Mouse (Mus musculus) intestine, postnatal 0 days (tissue): ENCODE data around the gene Akap8. TPM values are rescaled to one million over a fixed set of nuclear protein-coding genes. Genes with fewer than 3 reads are reported as not detected.
A peak's percentile ranks its signal among the peaks of the same experiment; 100 is the strongest.

Source experiments
- ATAC-seq: fragments of 200-750 bp; cut with Nextera tagmentation; 2 replicates; pipeline ENCODE4 v1.8.0; 2017; ENCODE audit warnings: mild to moderate bottlenecking, moderate TSS enrichment, moderate library complexity
- H3K27ac ChIP-seq: fragments of 300-500 bp; sonication (generic); 2 replicates; pipeline ENCODE4 v1.5.1; 2014; ENCODE audit warnings: mild to moderate bottlenecking, low read depth, low read length, moderate library complexity
- H3K27me3 ChIP-seq: fragments of 300-500 bp; sonication (generic); replicated peaks from 2 replicates; pipeline ENCODE4 v1.6.1; 2014; ENCODE audit warnings: low read length, mixed read lengths; ENCODE audit not compliant: control insufficient read depth, insufficient read depth
- H3K36me3 ChIP-seq: fragments of 300-500 bp; sonication (generic); 2 replicates; pipeline ENCODE4 v1.6.1; 2014; ENCODE audit warnings: mild to moderate bottlenecking, moderate library complexity; ENCODE audit not compliant: control insufficient read depth, insufficient read depth
- H3K4me1 ChIP-seq: fragments of 300-500 bp; sonication (generic); replicated peaks from 2 replicates; pipeline ENCODE4 v1.6.1; 2014; ENCODE audit warnings: antibody characterized with exemption, low read length, mixed read lengths; ENCODE audit not compliant: control insufficient read depth, insufficient read depth
- H3K4me2 ChIP-seq: fragments of 300-500 bp; sonication (generic); replicated peaks from 2 replicates; pipeline ENCODE4 v1.6.1; 2014; ENCODE audit warnings: low read depth, mild to moderate bottlenecking, moderate library complexity
- H3K4me3 ChIP-seq: fragments of 300-500 bp; sonication (generic); 2 replicates; pipeline ENCODE4 v1.5.1; 2014; ENCODE audit warnings: low read depth, low read length
- H3K9ac ChIP-seq: fragments of 300-500 bp; sonication (generic); 2 replicates; pipeline ENCODE4 v1.6.1; 2014; ENCODE audit warnings: mild to moderate bottlenecking, low read depth, low read length
- H3K9me3 ChIP-seq: fragments of 300-500 bp; sonication (generic); 2 replicates; pipeline ENCODE4 v1.6.1; 2016; ENCODE audit warnings: mixed run types; ENCODE audit not compliant: control insufficient read depth
- CTCF ChIP-seq: sonication (generic); IDR thresholded peaks from 2 replicates; pipeline ENCODE4 v1.5.1; 2016; ENCODE audit warnings: low read depth, mild to moderate bottlenecking, control low read depth, antibody characterized with exemption, moderate library complexity
- WGBS: fragments of 180-500 bp; shearing (Covaris S2); extraction: QIAGEN DNeasy Blood & Tissue Kit; methylation state at CpG from one replicate; pipeline ENCODE4 v1.1.7; 2014; 5-methylcytosine and 5-hydroxymethylcytosine counted together
- polyA plus RNA-seq: library from polyadenylated mRNA; unstranded; fragments of >200 nt; fragmentation: Nextera tagmentation; extraction: Ambion mirVana; gene quantifications from 2 replicates; pipeline ENCODE4 v1.2.1, GENCODE M21; 2015

The Akap8 gene
- polyA plus RNA-seq, 1 experiment from 2014 or later, result 18.3 TPM

DNA sequence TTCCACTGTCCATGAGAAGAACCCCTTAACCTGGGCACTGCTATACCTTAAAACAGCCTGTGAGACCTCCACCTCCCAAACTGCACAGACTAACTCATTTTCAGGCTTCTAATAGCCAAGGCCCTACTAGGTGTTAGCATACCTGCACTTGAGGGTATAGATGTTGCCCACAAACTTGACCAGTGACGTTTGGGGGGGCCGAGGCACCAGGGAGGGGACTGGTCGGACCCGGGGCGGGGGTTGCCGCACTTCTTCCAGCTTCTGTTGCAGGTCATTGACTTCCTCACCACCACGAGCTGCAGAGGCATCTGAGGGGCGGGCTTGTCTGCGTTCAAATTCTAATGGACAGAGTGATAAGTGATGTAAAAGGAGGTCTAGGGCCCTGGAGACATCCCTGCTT, 35.2 kb upstream of the Akap8 start:
- Histone ChIP-seq H3K9me3 (no peaks in the 10 kb centered on the region), H3K36me3 (peaks cover 69% of the 10 kb centered on the region), H3K27ac (no peak overlapping the region), H3K4me3 (no peak overlapping the region), H3K27me3 (no peaks in the 10 kb centered on the region), H3K4me1 (no peaks in the 10 kb centered on the region), H3K9ac (no peak overlapping the region), H3K4me2 (no peak overlapping the region)
- WGBS, result 92% methylated on average over 9 of the region's 9 CpGs
- TF ChIP-seq CTCF, result no peak
- ATAC-seq, result no peak

DNA sequence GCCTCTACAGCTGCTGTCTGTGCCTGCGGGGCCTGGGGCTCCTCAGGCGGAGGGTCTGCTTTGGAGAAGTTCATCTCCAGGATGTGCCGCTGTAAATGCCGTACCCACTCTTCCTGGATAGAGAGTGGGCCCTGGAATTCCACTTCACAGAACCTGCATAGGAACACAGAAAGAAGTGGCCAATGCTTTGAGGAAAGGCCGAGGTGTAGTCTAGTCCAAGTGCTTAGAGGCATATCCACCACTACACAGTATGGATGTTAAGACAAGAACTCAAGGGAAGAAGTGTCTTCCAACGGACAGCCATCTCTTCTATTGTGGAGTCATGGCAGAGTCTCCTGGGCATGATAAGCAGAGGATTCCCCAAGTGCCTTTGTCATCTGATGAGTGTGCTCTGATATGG, 34.0 kb upstream of the Akap8 start:
- no peak for TF ChIP-seq CTCF
- no peaks in the 10 kb centered on the region for H3K27me3 ChIP-seq
- ATAC-seq, result no peak
- no peak overlapping the region for H3K4me2 ChIP-seq
- H3K36me3 ChIP-seq, result peaks cover 57% of the 10 kb centered on the region
- H3K27ac ChIP-seq, result no peak overlapping the region
- no peak overlapping the region for H3K9ac ChIP-seq
- H3K4me1 ChIP-seq, result no peaks in the 10 kb centered on the region
- no peak overlapping the region for H3K4me3 ChIP-seq
- 94% methylated on average over 6 of the region's 6 CpGs for WGBS
- H3K9me3 ChIP-seq, result no peaks in the 10 kb centered on the region

DNA sequence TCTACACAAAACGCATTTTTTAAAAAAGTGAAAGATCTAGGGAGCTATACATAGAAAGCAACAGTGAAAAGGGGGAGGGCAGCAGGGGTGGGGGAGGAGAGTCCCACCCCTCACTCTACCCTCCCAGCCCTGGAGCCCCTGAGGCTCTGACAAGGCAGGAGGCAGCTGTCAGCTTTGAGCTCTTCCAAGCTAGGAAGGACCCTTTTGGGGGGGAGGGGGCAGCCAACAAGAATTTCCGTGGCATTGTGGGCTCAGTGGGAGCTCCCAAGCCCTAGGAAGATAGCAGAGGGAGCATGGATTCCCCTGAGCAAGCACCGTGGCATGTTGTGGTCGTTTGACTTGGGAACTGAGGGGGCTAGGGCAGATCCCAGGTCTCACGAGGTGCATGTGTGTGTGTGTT, 33.2 kb upstream of the Akap8 start:
- no peak for ATAC-seq
- no peak overlapping the region for H3K27ac ChIP-seq
- H3K4me2 ChIP-seq, result no peak overlapping the region
- no peaks in the 10 kb centered on the region for H3K4me1 ChIP-seq
- no peak overlapping the region for H3K4me3 ChIP-seq
- H3K9me3 ChIP-seq, result no peaks in the 10 kb centered on the region
- no peak for TF ChIP-seq CTCF
- 73% methylated on average over 5 of the region's 5 CpGs for WGBS
- peaks cover 49% of the 10 kb centered on the region for H3K36me3 ChIP-seq
- no peaks in the 10 kb centered on the region for H3K27me3 ChIP-seq
- no peak overlapping the region for H3K9ac ChIP-seq

DNA sequence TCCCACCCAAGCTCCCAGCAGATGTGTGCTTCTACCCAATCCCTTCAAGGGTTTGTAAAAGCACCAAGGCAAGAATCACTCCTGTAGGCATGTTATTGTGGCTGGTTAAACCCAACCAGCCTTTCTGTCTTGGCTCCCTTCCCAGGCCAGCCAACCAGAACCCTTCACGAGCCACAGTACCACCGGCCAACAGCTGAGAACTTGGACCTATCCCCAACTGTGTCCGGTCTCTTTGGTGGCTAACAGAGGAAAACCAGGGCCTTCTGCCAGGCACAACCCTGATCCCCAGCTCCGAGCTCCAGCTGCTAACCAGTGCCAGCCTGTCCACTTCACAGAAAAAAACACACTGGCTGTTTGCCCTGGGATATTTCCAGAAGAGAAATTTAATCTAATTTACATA, 32.7 kb upstream of the Akap8 start:
- no peak for ATAC-seq
- 67% methylated on average over 4 of the region's 4 CpGs for WGBS

DNA sequence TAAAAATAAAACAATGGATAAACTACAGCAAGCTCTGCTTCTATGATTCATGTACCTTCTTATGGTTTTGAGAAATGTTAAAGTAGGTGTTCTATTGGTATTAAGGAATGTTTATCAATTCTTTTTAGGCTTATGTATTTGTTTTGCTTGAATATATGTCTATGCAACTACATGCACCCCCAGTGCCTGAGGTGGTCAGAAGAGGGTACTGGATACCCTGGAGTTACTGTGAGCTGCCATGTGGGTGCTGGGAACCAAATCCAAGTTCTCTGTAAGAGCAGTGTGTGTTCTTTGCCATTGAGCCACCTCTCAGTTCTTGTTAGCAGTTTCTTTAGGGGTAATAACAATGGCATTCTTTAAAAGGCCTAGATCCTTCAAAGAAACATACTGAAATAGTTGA, 30.7 kb upstream of the Akap8 start:
- no peak overlapping the region for H3K27ac ChIP-seq
- no peak for TF ChIP-seq CTCF
- no peaks in the 10 kb centered on the region for H3K9me3 ChIP-seq
- no peak overlapping the region for H3K4me3 ChIP-seq
- H3K4me1 ChIP-seq, result no peaks in the 10 kb centered on the region
- H3K9ac ChIP-seq, result no peak overlapping the region
- no peaks in the 10 kb centered on the region for H3K27me3 ChIP-seq
- H3K36me3 ChIP-seq, result peaks cover 25% of the 10 kb centered on the region
- H3K4me2 ChIP-seq, result no peak overlapping the region
- no peak for ATAC-seq

More for the DNA sequence above, 32.7 kb upstream of the Akap8 start:
- H3K4me2 ChIP-seq, result no peak overlapping the region
- peaks cover 44% of the 10 kb centered on the region for H3K36me3 ChIP-seq
- no peak overlapping the region for H3K4me3 ChIP-seq
- H3K4me1 ChIP-seq, result no peaks in the 10 kb centered on the region
- no peak for TF ChIP-seq CTCF
- no peaks in the 10 kb centered on the region for H3K9me3 ChIP-seq
- no peaks in the 10 kb centered on the region for H3K27me3 ChIP-seq
- no peak overlapping the region for H3K9ac ChIP-seq
- H3K27ac ChIP-seq, result no peak overlapping the region

DNA sequence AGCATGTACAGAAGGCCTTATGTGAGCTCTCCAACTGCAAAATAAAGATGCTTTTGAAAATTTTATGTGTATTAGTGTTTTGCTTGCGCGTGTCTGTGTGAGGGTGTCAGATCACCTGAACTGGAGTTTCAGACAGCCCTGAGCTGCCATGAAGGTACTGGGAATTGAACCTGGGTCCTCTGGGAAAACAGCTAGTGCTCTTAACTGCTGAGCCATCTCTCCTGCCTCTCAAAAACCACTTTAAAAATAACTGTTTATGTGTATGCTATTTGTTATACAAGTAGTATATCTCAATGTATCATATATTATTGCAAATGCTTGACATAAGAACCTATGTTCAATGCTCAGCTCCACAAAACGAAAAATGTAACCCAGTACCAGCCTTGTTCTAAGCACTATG, 30.2 kb upstream of the Akap8 start:
- ATAC-seq, result no peak
- peak overlapping the region; percentile 5; the same call in 1 of the 2 replicates for H3K9ac ChIP-seq
- no peaks in the 10 kb centered on the region for H3K9me3 ChIP-seq
- H3K4me1 ChIP-seq, result no peaks in the 10 kb centered on the region
- H3K4me3 ChIP-seq, result no peak overlapping the region; the same call in 1 of the 2 replicates
- H3K27me3 ChIP-seq, result no peaks in the 10 kb centered on the region
- no peak for TF ChIP-seq CTCF
- peak overlapping the region; percentile 86 for H3K4me2 ChIP-seq
- WGBS, result 63% methylated on average over 3 of the region's 3 CpGs
- peaks cover 21% of the 10 kb centered on the region for H3K36me3 ChIP-seq
- H3K27ac ChIP-seq, result no peak overlapping the region

DNA sequence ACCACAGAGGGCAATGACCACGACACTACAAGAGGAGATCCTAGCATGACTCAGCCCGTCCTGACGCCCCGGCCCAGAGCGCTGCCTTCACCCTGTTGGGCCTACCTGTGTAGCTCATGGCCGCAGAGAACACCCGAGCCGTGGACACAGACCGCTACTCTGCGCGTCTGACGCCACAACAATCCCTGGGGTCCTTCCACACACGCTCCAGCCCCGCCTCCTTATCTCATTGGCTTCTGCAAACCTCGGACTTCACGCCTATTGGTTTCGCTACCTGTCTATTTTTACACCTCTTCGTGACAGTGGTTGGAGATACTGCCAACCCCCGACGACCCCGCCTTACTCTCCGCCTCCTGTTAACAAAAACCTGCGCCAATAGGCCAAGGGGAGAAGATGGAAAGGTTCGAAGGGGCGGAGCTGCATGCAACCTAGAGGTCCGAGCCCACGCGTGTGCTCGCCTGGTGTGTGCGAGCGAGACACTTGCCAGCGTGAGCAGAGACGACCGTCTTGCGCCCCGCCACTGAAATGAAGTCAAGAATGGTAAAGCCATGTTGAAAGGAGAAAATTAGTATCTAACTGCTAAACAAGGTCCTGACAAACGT, 29.4 kb upstream of the Akap8 start, which contains the start of gene Akap8l:
Gene Akap8l, minus strand, starts transcription at position 226 of the 602 bp plus-strand sequence.
- ATAC-seq, result peak; percentile 98
- Histone ChIP-seq H3K4me3 (peak within 1 kb of the TSS; percentile 67), H3K4me2 (peak within 1 kb of the TSS; percentile 86), H3K9ac (peak within 1 kb of the TSS; percentile 61), H3K36me3 (peaks cover 17% of the 10 kb centered on the region), H3K9me3 (no peaks in the 10 kb centered on the region), H3K27me3 (no peaks in the 10 kb centered on the region), H3K27ac (peak within 1 kb of the TSS; percentile 51), H3K4me1 (no peaks in the 10 kb centered on the region)
- under 1% methylated on average over 37 of the region's 37 CpGs for WGBS
- TF ChIP-seq CTCF, result no peak
